Mouse (Mus musculus) c-Kit-positive CD71-negative TER-119-negative erythroid progenitor cells, embryonic 14.5 days (primary cell): ENCODE results near the gene Abracl.

Experiments
- DNase-seq: peaks from one replicate; pipeline ENCODE4 v3.0.0-alpha.2; 2013; ENCODE audit warnings: low read depth

Gene Abracl

GRCm38 (mm10) chr10:18022741-18023347 lies at the start of gene Abracl:
Gene Abracl (minus strand): TSS chr10:18023288.
- peak; percentile 69 for DNase-seq

- DNase-seq: no peak
These were observed 49.8 kb upstream of the Abracl start for GRCm38 (mm10) chr10:18072871-18073270.

GRCm38 (mm10) chr10:18070616-18071015 lies 47.5 kb upstream of the Abracl start:
- no peak for DNase-seq

- DNase-seq: no peak
These were observed 47.1 kb upstream of the Abracl start for GRCm38 (mm10) chr10:18070144-18070543.

GRCm38 (mm10) chr10:18069576-18069975 lies 46.5 kb upstream of the Abracl start:
- DNase-seq: no peak

GRCm38 (mm10) chr10:18068880-18069279 lies 45.8 kb upstream of the Abracl start:
- DNase-seq: no peak

- no peak for DNase-seq
These were observed 44.8 kb upstream of the Abracl start for GRCm38 (mm10) chr10:18067761-18068446.

GRCm38 (mm10) chr10:18066031-18066439 lies 42.9 kb upstream of the Abracl start:
- DNase-seq: no peak

- no peak for DNase-seq
These were observed 41.6 kb upstream of the Abracl start for GRCm38 (mm10) chr10:18064606-18065228.

- no peak for DNase-seq
These were observed 38.4 kb upstream of the Abracl start for GRCm38 (mm10) chr10:18061533-18061932.

GRCm38 (mm10) chr10:18060778-18061177 lies 37.7 kb upstream of the Abracl start:
- no peak for DNase-seq

- no peak for DNase-seq
These were observed 36.7 kb upstream of the Abracl start for GRCm38 (mm10) chr10:18059807-18060206.

- DNase-seq: no peak
These were observed 35.7 kb upstream of the Abracl start for GRCm38 (mm10) chr10:18058681-18059338.

GRCm38 (mm10) chr10:18056391-18056745 lies 33.3 kb upstream of the Abracl start:
- peak; percentile 22 for DNase-seq

GRCm38 (mm10) chr10:18055696-18056390 lies 32.8 kb upstream of the Abracl start, which contains the start of gene Reps1:
Gene Reps1 (plus strand): TSS chr10:18055861.
- no peak for DNase-seq

GRCm38 (mm10) chr10:18055009-18055695 lies 32.1 kb upstream of the Abracl start:
- peak; percentile 64 for DNase-seq

- no peak for DNase-seq
These were observed 24.5 kb upstream of the Abracl start for GRCm38 (mm10) chr10:18047380-18048146.

- no peak for DNase-seq
These were observed 23.3 kb upstream of the Abracl start for GRCm38 (mm10) chr10:18046380-18046779.

GRCm38 (mm10) chr10:18036849-18037248 lies 13.8 kb upstream of the Abracl start:
- no peak for DNase-seq

GRCm38 (mm10) chr10:18034408-18034807 lies 11.3 kb upstream of the Abracl start:
- DNase-seq: no peak

- peak; percentile 41 for DNase-seq
These were observed 776 bp downstream of the Abracl start for GRCm38 (mm10) chr10:18022312-18022711.
